Mouse (Mus musculus): ENCODE data around the gene Wasf2.

- no peak for TF ChIP-seq CTCF (conservative IDR thresholded peaks at IDR 0.05 in 1 of 2, IDR thresholded peaks at IDR 0.05 in 1 of 2; ENCODE audit: low read depth in 2 of 2, low read length in 2 of 2)
- TF ChIP-seq NRF1 (IDR thresholded peaks at IDR 0.05; ENCODE audit: low read depth, low read length) = no peak
- no peak for TF ChIP-seq ZMIZ1 (IDR thresholded peaks at IDR 0.05; ENCODE audit: low read depth, low read length)
- no peak for TF ChIP-seq USF1 (IDR thresholded peaks at IDR 0.05; ENCODE audit: low read depth, low read length)
- TF ChIP-seq CHD1 (IDR thresholded peaks at IDR 0.05; ENCODE audit: low read depth, low read length) = no peak
- no peak for TF ChIP-seq MAFK (IDR thresholded peaks at IDR 0.05; ENCODE audit: insufficient replicate concordance, low read length)
- TF ChIP-seq MEF2A (IDR thresholded peaks at IDR 0.05; ENCODE audit: borderline replicate concordance, low read depth, low read length) = no peak
- TF ChIP-seq POLR2A (IDR thresholded peaks at IDR 0.05; ENCODE audit: low read depth, low read length) = no peak
- TF ChIP-seq USF2 (conservative IDR thresholded peaks at IDR 0.05; ENCODE audit: low read depth, low read length) = no peak
- TF ChIP-seq ZKSCAN1 (IDR thresholded peaks at IDR 0.05; ENCODE audit: borderline replicate concordance, low read depth, low read length) = no peak
- no peak for TF ChIP-seq RAD21 (IDR thresholded peaks at IDR 0.05; ENCODE audit: low read depth, low read length)
- no peak for TF ChIP-seq MAZ (IDR thresholded peaks at IDR 0.05; ENCODE audit: low read depth, low read length)
- TF ChIP-seq ZNF384 (IDR thresholded peaks at IDR 0.05; ENCODE audit: low read depth, low read length) = no peak
- TF ChIP-seq RCOR1 (conservative IDR thresholded peaks at IDR 0.05; ENCODE audit: low read depth, low read length) = no peak
Measured at GRCm38 (mm10) chr4:133247072-133247471, 116.8 kb downstream of the Wasf2 start.

All from CH12.LX (cell line).